Mouse (Mus musculus) fat pad, adult 2 months (tissue): Measurements from ENCODE around the gene Olfr372.
"Not testable (repeated sequence)": the region's sequence is repeated elsewhere in the genome, so short reads cannot be mapped to it uniquely, and the experiment has no call there.

Source experiments
- DNase-seq: peaks from one replicate; pipeline ENCODE4 v3.0.0-alpha.2; 2011; ENCODE audit warnings: low read depth, low spot score; ENCODE audit errors: extremely low read depth

Gene Olfr372

DNA sequence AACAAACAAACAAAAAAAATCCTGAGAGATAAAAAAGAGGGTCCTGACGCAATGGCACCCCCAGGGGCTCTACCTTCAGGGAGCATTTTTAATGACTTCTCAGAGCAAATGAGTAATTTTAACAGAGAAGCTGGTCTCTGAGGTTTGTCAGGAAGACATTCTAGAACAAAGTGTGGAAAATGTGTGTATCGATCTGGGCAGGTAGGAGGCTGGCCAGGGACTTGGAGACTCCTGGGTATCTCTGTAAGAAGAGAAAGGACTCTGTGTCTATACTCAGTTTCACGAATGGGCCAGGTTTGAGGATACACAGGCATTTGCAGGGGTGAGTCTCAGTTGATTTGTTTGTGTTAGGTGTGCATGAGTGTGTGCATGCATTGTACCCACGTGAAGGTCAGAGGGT lies at the start of gene Olfr372:
TSS of gene Olfr372 (plus strand) at position 301 of the 400 bp plus-strand sequence.
- not testable (repeated sequence) for DNase-seq

DNA sequence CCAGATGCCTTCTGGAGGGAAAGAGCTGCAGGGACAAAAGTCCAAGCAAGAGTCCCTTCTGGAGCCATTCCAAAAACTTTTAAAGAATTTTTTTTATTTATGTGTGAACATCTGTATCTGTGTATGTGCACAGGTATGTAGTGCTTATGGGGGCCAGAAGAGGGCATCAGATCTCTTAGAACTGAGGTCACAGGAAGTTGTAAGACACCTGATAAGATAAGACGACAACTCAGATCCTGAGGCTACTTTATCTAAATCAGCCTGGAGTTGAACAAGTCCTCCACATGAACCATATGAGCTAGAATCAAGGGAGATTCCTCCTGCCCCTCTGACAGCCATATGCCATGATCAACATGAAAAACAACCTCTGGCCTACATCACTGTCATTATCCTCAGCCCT lies 41.6 kb upstream of the Olfr372 start:
- no peak for DNase-seq

DNA sequence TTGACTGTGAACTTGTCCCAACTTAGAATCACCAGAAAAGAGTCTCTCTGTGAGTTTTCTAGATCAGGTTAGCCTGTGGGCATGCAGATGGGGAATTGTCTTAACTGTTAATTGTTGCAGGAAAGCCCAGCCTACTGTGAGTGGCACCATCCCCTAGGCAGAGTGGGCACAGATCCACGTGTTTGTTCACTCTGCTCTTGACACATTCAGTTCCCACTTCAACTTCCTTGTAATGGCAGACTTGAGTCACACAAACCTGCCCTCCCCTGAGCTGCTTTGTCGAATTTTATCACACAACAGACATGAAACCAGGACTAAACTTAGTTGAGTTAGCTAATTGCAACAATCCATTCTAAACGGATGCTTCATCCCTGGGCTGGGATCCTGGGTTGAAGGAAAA lies 40.8 kb upstream of the Olfr372 start:
- DNase-seq = no peak

DNA sequence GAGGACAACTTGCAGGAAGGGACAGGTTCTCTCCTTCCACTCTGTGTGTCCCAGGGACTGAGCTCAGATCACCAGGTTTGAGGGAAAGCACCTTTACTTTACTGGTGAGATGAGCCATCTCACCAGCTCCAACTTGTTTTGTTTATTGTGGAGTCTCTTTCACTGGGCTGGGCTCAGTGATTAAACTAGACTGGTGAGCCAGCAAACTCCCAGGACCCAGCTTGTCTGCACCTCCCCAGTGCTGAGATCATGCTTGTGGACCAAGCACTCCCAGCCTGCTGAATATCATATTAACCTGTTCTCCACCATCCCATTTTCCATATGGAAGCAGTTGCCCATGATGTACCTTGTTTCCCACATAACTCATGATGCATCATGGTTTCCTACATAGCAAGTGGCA lies 38.1 kb upstream of the Olfr372 start:
- no peak for DNase-seq

DNA sequence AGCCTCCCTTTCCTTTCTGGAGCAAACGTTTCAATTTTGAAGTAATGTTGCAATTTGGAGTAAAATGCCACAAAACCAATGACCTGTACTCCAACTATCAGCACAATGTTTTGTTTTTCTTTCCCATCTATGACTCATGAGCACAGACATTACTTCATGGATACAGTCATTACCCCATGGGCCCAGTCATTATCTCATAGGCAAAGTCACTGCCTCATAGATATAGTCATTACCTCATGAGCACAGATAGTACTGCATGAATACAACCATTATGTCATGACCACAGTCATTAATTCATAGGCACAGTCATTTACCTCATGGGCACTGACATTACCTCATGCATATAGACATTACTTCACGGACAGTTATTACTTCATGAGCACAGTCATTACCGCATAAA lies 35.1 kb upstream of the Olfr372 start:
- DNase-seq = no peak

DNA sequence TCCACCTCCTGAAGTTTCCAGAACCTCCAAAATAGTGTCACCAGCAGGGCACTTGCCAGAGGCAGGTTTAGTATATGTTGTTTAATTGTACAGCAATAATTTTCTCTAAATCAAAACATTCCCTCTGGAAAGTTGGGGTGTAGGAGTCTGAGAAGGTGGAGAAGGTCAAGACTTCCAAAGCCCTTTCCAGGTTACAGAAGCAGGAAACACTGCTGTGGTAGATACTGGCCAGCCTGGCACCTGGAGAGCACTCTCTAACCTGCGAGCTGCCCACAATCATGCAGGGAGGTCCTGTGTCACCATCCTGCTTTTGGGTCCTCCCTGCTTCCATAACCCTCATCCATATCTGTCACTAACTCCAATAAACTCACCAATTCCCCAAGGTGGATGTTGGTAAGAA lies 34.3 kb upstream of the Olfr372 start:
- no peak for DNase-seq

DNA sequence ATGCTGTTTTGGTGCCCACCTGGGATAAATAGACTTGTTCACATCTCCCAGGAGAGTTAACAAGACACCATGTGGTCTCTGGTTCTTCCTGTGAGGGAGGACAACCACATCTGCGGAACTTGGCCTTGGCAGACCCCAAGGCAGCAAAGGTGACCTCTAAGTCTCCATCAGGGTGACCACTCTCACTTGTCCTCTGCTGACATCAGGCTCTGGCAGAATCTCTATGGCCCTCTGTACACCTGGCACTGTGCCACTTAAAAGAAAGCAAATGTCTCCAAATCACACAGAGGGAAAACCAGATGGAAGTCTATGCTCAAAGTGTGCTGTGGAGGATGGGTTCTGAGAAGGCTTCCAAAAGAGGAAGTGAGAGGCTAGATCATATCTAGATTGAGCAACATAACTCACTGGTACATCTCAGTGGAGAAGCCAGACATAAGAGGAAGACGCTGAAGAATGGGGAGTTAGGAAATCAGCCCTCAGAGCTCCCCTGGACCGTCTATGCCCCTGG lies 32.8 kb upstream of the Olfr372 start:
- no peak for DNase-seq

DNA sequence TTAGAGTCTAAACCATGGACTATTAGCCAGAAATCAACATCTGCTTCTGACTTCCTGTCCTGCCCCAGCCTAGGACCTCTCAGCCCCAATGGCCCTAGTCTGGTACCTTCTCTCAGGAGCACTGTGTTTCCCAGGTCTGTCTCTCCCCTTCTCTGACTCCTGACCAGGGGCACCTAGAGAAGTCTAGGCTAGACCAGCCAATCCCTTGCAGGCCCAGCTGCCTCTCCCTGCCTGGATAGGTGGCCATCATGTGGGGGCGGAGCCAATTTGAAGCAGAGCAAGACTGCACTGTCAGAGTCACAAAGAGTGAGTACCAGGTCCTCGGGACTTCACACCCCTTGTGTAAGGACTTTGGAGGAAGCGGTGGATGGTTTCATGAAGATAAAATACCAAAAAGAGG lies 31.5 kb upstream of the Olfr372 start, which contains the start of gene Cyp4f18:
TSS of gene Cyp4f18 (minus strand) at position 154 of the 400 bp plus-strand sequence.
- DNase-seq = no peak

DNA sequence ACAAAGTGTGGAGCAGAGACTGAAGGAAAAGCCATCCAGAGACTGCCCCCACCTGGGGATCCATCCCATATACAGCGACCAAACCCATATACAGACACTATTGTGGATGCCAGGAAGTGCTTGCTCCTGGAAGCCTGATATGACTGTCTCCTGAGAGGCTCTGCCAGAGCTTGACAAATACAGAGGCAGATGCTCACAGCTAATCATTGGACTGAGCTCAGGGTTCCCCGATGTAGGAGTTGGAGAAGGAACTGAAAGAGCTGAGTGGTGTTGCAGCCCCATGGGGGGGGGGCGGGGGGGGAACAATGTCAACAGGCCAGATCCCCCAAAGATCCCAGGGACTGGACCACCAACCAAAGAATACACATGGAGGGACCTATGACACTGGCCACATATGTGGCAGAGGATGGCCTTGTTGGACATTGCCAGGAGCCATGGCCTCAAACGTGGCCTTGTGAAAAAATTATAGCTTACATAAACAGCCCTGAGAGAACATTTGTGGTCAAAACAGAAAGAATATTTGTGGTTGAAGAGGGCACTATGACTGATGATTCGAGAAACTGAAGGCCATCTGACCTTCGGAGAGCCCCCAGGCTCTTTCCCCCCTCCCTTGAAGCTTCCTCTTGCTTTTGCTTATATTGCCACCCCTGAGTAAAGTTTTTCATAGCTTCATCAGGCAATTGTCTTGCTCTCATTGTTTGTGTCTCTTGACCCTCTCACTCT lies 27.4 kb upstream of the Olfr372 start:
- DNase-seq = not testable (repeated sequence)

DNA sequence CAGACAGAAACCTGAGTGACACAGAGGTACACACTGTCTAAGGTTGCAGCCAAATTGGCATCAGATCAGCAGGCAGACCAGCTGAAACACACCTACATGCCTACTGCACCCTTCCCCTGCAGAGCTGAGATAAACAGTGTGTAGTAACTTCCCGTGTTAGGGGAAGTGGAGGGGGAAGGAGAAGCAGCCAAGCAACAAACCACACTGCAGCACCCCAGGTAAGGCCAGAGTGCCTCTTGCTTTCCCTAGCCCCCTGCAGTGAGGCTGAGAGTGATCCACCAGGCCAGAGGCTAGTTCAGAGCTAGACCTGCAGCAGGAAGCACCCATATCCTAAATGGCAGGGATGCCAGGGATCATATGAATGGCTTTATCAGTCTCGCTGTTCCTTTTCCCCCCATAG lies 23.7 kb upstream of the Olfr372 start:
- not testable (repeated sequence) for DNase-seq

DNA sequence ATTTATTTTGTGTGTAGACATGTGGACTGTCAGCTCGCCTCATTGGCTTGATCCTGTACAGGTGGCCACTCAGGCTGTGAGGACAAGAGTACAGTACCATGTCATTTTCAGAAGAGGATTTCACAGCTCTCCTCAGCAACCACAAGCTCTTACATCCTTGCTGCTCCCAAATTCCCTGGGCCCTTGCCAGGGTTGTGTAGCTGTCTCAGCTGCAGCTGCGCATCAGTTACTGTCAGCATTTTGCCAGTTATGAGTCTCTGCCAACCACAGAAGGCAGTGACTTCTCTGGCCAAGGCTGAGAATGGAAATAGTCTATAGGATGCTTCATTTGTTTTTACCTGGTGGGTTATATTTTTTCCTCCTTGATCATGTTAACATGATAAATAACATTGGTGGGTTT lies 22.9 kb upstream of the Olfr372 start:
- no peak for DNase-seq

DNA sequence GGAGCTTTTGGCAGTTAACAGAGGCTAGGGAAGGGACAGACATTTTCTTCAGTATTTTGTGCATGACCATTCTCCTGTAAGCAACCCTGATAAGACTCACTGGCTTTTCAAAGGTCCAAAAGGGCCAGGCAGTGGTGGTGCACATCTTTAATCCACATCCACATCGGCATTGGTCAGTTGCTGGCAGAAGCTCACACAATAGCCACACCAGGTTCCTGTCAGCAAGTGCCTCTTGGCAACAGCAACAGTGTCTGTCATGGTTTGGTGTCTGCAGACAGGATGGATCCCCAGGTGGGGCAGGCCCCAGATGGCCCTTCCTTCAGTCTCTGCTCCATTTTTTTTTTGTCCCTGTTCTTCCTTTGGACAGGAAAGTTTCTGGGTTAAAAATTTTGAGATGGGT lies 22.0 kb upstream of the Olfr372 start:
- DNase-seq = not testable (repeated sequence)

DNA sequence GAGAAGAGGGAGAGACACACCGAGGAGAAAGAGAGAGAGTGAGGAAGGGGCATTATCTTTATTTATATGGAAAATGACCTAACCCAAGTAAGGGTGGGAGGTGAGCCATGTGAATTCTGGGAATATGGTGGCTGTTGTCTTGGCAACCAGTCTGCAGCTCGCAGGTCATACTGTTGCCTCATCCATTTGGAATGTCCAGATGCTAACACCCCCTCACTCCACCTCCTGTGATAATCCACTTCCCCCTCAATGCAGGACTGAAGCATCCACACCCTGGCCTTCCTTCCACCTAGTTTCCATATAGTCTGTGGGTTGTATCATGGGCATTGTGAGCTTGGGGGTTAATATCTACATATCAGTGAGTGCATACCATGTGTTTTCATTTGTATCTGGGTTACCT lies 21.2 kb upstream of the Olfr372 start:
- no peak for DNase-seq

DNA sequence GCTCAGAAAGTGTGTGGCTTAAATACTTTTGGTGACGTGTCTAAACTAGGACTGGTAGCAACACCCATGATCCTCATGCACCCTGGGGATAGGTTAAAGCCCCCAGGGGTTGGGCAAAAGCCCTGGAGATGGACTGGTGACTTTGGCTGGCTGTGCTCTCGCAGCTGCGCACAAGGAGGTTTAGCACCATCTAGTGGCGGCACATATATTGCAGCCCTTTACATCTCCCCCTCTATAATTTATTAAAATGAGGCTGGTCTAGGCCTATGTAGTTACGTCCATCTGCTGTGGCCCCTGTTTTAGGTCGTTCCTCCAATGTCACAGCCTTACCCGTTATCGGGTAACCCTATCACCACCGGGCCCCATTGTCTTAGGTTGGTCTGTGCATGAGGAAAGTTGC lies 16.1 kb upstream of the Olfr372 start:
- DNase-seq = not testable (repeated sequence)

DNA sequence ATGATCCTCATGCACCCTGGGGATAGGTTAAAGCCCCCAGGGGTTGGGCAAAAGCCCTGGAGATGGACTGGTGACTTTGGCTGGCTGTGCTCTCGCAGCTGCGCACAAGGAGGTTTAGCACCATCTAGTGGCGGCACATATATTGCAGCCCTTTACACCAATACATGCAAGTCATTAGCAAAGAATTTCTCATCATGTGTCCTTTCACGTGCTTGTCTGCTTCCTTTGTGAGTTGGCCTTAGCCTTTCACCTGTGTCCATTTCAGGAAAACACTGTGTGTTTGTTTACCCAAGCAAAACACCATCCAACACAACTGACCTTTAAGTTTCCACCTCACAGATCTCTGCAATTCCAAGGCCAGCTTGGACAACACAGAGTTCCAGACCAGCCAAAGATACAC lies 8.1 kb upstream of the Olfr372 start:
- not testable (repeated sequence) for DNase-seq

DNA sequence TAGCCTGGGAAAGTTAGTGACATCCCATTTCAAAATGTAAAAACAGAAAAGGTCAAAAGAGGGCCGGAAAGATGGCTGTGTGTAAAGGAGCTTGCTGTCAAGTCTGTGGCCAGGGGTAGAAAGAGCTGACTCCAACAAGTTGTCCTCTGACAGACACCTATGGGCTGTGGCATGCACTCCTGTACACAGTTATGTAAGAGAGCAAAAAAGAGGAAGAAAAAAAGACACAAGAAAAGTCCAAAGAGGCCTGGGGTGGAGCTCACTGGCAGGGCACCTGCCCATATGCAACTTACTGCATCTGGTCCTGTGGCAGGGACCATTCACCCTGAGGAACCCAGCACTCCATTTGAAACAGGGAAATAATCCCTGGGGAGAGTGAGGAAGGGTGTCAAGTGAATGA lies 1.5 kb downstream of the Olfr372 start:
- DNase-seq = no peak

DNA sequence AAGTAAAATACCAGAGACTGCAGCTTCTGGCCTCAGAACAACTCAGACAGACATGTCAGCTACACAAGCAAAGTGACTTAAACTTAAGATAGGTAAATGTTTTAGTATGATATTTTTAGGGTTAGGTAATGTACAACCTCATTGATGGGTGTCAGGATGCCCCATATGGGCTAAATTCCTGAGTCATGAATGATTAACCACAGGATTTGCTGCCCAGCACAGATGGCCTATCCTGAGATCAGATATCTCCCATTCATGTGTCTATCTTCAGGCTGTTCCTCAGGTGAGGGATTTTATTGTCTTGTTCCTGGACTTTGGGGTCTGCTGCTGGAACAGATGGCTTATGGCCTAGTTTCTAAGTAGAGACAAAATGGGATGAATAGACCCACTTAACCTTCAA lies 13.6 kb downstream of the Olfr372 start:
- DNase-seq = not testable (repeated sequence)

DNA sequence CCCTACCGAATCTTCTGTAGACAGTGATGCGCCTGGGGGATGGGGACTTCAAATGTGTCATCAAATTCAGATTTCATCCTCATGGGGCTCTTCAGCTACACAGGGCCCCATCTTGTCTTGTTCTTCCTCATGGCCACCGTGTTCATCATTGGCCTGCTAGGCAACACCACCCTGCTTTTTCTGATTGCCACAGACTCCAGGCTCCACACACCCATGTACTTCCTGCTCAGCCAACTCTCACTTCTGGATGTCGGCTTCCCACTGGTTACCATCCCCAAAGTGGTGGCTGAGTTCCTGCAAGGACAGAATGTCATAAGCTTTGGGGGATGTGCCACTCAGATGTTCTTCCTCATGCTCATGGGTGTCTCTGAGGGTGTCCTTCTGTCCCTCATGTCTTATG lies 16.6 kb downstream of the Olfr372 start:
- DNase-seq = not testable (repeated sequence)

DNA sequence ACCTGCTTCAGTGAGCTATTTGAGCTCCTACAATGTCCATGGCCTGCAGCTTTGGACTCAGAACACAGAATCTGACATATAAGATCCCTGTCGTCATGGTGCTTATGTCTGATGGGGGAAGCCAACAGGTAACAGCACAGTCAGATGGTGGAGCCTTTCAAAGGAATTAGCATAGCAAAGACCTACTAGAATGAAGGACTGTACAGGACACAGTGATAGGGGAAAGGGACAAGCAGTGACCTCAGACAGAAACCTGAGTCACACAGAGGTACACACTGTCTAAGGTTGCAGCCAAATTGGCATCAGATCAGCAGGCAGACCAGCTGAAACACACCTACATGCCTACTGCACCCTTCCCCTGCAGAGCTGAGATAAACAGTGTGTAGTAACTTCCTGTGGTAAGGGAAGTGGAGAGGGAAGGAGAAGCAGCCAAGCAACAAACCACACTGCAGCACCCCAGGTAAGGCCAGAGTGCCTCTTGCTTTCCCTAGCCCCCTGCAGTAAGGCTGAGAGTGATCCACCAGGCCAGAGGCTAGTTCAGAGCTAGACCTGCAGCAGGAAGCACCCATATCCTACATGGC lies 25.9 kb downstream of the Olfr372 start:
- DNase-seq = not testable (repeated sequence)

DNA sequence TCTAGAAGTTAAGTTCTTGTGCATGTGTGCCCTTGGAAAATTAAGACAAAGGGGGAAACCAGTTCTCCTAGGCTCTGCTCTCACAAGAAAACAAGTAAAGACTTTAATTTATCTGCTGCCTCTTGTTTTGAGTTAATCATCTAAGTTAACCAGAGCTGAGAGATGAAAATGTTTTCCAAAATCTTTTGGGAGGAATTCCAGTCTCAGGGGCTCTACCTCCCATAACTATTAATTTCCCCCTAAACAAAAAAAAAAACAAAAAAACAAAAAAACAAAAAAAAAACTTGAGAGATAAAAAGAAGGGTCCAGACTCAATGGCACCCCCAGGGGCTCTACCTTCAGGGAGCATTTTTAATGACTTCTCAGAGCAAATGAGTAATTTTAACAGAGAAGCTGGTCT lies 41.9 kb downstream of the Olfr372 start, which contains the start of gene Olfr373:
TSS of gene Olfr373 (plus strand) at position 301 of the 400 bp plus-strand sequence.
- DNase-seq = not testable (repeated sequence)

DNA sequence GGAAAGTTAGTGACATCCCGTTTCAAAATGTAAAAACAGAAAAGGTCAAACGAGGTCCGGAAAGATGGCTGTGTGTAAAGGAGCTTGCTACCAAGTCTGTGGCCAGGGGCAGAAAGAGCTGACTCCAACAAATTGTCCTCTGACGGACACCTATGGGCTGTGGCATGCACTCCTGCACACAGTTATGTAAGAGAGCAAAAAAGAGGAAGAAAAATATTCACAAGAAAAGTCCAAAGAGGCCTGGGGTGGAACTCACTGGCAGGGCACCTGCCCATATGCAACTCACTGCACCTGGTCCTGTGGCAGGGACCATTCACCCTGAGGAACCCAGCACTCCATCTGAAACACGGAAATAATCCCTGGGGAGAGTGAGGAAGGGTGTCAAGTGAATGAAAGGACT lies 43.7 kb downstream of the Olfr372 start:
- no peak for DNase-seq

DNA sequence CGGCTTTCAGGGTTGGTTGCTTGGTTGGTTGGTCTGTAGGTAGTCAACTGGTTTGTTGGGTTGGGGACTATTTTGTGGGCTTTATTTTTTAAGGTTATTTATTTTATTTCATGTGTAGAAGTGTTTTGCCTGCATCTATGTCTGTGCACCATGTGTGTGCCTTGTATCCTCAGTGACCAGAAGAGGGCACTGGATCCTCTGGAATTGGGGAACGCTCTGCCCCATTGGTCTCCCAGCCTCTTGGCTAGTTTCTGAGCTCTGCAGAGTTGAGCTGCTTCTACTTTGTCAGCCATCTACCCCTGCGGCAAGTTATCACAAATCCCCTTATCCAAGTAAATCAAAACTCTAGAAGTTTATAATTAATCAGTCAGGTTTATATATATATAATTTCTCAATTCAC lies 46.6 kb downstream of the Olfr372 start:
- DNase-seq = not testable (repeated sequence)
